Mouse (Mus musculus): Measurements from ENCODE around the gene Rdh13. TPM values are rescaled to one million over a fixed set of nuclear protein-coding genes. Genes with fewer than 3 reads are reported as not detected.
A peak's percentile ranks its signal among the peaks of the same experiment; 100 is the strongest.
"Not testable (repeated sequence)": the region's sequence is repeated elsewhere in the genome, so short reads cannot be mapped to it uniquely, and the experiment has no call there.

Rdh13 gene
- total RNA-seq, 2 experiments from 2014 or later, result 18.3 to 24.1 TPM

DNA sequence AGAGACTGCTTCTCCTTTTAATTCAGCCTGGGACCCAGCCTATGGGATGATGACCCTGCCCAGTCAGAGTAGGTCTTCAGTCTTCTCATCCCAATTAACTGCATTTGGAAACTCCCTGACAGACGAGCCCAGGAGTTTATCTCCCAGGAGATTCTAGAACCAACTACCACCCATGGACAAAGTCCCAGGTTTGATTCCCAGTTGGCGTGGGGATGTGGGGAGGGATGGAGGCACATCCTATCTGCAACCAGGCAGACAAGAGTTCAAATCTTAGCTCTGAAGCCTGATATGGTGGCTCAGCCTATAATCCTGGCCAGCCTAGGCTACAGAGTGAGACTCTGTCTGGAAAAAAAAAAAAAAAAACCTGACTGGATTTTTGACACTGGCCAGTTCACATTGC, 7.7 kb downstream of the Rdh13 start:
- DNase-seq, result no peak

DNA sequence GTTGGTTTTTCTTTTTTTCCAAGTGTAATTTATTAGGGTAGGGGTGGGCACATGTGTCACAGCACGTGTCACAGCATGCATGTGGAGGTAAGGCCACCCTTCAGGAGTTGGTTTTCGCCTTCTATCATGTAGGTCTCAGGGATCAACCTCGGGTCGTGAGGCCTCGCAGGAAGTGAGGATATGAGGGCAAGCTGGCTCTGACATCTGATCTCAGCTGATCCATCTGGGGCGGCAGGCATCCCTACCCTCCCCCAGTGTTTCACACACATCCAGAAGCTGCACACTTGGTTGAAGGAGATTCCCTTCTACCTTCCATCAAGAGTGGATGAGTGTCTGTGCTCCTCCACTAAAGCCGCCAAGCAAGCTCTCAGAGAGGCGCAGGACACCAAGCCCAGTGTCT, 13.4 kb downstream of the Rdh13 start:
- no peak for DNase-seq

DNA sequence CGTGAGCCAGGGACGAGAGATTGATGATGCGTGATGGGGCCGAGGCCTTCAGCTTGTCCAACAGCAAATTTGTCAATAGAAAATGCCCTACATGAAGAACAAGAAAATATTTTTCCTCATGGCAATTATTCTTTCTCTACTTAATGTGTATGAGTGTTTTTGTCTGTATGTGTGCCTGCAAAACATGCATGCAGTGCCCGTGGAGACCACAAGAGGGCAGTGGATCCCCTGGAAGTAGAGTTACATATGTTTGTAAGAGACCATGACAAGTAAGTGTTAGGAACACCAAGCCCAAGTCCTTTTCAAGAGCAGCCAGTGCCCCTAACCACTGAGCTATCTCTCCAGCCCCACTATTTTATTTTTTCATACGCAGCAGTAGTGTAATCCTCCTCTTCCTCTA, 13.9 kb downstream of the Rdh13 start:
- peak; percentile 77 to 80 for DNase-seq

DNA sequence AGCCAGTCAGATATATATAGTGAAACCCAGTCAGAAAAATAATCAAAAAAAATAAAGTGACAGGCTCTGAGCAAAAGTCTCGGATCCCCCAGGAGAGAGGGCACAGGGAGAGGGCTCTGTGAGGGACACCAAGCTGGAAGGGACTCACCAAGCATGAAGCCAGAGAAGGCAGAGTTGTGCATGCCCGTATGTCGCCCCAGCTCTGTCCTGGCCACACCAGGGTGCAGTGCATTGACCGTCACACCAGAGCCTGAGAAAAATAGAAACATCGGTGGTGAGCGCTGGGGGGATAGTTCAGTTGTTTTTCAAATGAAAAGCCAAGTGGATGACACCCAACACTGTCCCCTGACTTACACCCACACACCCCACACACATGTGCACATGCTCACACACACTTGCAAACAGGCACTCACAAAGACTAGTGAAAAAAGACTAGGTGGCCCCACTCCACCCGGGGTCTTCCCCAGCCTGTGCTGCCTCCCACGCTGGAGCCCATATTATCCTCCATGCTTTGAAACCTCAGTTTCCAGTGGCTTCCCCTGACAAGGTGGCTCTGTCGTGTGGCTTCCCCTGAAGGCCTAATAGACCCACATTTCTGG, 15.1 kb downstream of the Rdh13 start:
- no peak for DNase-seq

DNA sequence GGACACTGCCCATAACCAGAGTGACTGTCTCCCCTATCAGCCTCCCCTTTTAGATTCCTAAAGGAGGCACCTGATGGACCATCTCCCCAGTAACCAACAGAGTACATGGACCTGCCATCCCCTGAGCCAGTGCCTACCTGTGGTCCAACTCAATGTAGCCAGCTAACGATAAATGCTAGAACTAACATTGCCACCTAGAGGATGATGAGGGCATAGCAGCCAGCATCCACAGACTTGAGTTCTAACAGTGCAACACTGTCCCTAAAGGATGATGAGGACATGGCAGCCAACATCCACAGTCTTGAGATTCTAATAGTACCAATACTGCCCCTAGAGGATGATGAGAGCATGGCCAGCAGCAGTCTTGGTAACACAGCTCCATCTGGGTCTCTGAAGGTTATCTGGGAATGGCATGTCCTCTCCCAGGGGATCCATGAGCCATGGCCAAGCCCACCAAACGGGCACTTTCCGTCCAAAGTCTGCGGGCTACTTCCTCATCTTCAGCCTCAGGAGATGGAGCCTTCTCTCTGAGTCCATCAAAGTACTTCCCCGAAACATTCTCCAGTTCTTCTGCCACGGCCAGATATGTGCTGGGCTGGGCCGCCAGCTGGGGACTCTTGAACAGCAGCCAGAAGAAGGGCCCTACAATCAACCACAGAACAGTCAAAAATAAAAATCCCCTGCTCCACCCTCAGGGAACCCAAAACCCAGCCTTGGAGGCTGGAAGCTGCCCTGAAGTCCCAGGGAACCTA, 18.1 kb downstream of the Rdh13 start:
- DNase-seq, result peak; percentile 80 to 84

DNA sequence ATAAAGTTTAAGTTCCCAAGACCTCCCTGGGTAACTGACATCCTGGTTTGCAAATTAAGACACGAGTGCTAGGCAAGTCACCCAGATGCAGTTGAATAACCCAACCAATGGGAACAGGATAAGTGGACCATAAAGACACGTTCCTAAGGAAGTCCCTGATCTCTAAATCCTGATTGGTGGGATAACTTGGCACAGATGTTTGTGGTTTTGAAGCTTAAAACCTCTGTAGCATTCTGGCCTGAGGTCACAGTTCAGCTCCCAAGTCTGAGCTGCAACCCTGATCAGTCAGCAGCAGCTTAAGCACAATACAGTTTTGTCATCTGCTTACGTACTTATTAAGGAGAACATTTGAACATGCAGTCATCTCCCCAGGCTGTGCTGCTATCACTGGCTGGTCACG, 25.2 kb downstream of the Rdh13 start:
- no peak for DNase-seq

DNA sequence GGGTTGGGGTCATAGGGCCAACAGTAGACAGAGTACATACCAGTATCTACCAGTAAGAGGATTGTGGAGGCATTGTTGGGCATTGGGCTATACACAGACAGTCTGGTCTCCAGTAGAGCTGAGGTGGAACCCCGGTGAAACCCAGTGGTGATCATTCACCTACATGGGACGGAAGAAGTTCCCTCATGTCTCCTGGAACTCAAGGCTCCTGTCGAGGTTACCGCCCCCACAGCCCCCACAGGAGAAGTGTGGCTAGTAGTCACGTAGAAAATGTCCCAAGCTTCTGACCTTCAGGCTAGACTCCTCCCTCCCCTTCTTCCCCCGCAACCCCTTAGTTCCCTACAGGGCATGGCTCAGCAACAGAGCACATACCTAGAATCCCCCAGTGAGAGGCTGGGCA, 25.8 kb downstream of the Rdh13 start:
- no peak for DNase-seq

DNA sequence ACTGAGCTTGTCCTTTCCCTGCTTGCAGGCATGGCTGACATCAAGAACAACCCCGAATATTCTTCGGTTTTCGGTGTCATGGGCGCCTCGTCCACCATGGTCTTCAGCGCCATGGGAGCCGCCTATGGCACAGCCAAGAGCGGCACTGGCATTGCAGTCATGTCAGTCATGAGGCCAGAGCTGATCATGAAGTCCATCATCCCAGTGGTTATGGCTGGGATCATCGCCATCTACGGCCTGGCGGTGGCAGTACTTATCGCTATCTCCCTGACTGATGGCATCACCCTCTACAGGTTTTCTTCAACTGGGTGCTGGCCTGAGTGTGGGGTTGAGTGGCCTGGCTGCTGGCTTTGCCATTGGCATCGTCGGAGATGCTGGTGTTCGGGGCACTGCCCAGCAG, 33.0 kb downstream of the Rdh13 start:
- not testable (repeated sequence) for DNase-seq

DNA sequence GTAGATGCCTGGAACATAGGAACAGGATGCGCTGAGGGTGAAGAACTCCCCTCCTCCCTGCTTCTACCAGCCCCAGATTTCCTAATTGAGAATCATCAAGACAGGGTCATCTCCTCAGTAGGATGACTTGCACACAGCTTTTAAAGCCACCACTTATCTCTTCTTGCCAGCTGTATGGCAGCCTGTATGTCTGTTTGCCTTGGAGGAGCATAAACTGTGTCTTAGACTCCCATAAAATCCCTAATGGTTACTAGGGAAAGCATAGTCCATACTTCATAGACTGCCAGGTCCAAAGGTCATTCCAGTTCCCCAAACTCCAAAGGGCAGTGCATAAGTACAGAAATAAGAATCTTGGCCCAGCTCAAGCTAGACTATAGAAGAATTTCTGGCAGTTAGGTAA, 47.7 kb downstream of the Rdh13 start, which contains the start of gene Gp6:
TSS of gene Gp6 (minus strand) at position 15 of the 400 bp plus-strand sequence.
- no peak for DNase-seq

Small RNA genes within 50 kb of the gene (microRNA-seq; reads per million reads assigned to microRNA genes)
- not detected for gene Gm24605
- not detected for gene Gm24752
- gene Gm25349, result not detected

Other genes starting within 250 kb of the Rdh13 start
- gene Lilra5, start 207.9 kb downstream of the Rdh13 start, total RNA-seq (2021), result 1 to 10 TPM; 1.9 to 2.5 TPM
- gene Ncr1, start 107.9 kb downstream of the Rdh13 start, total RNA-seq (2021), result not detected
- under 1 TPM in 1 of 2 experiments, not detected in 1; 0.20 TPM for gene Gp6, start 47.9 kb downstream of the Rdh13 start, total RNA-seq (2021)
- gene Eps8l1, start 15.0 kb upstream of the Rdh13 start, total RNA-seq (2021), result 1 to 10 TPM; 2.6 to 9.6 TPM
- 100 to 1,000 TPM in 1 of 2 experiments, 10 to 100 TPM in 1; 74.6 to 112 TPM for gene Ppp1r12c, start 56.0 kb upstream of the Rdh13 start, total RNA-seq (2021)
- gene Tnnt1, start 70.7 kb upstream of the Rdh13 start, total RNA-seq (2021), result 1 to 10 TPM; 1.0 to 1.8 TPM
- under 1 TPM; 0.56 to 0.76 TPM for gene Tnni3, start 78.6 kb upstream of the Rdh13 start, total RNA-seq (2021)
- 1 to 10 TPM in 1 of 2 experiments, under 1 TPM in 1; 0.70 to 1.2 TPM for gene Dnaaf3, start 86.8 kb upstream of the Rdh13 start, total RNA-seq (2021)
- 1 to 10 TPM; 6.4 to 9.5 TPM for gene Syt5, start 101.9 kb upstream of the Rdh13 start, total RNA-seq (2021)
- not detected for gene Ptprh, start 158.4 kb upstream of the Rdh13 start, total RNA-seq (2021)
- gene Tmem86b, start 185.8 kb upstream of the Rdh13 start, total RNA-seq (2021), result 1 to 10 TPM; 5.9 to 8.2 TPM
- gene Ppp6r1, start 213.4 kb upstream of the Rdh13 start, total RNA-seq (2021), result 10 to 100 TPM; 82.6 to 89.5 TPM
- 10 to 100 TPM; 47.8 to 50.7 TPM for gene Hspbp1, start 239.4 kb upstream of the Rdh13 start, total RNA-seq (2021)
- gene Brsk1, start 245.0 kb upstream of the Rdh13 start, total RNA-seq (2021), result 1 to 10 TPM; 6.6 to 8.0 TPM

Data from adrenal gland, postnatal 36 days (tissue).